Mouse (Mus musculus) naive thymus-derived CD4-positive, alpha-beta T cell, adult 2 months (primary cell): ENCODE measurements around the gene Ankrd54.

Experiments used
- DNase-seq: peaks from one replicate; pipeline ENCODE4 v3.0.0-alpha.2; 2011; ENCODE audit warnings: low read depth

Ankrd54 gene

DNA sequence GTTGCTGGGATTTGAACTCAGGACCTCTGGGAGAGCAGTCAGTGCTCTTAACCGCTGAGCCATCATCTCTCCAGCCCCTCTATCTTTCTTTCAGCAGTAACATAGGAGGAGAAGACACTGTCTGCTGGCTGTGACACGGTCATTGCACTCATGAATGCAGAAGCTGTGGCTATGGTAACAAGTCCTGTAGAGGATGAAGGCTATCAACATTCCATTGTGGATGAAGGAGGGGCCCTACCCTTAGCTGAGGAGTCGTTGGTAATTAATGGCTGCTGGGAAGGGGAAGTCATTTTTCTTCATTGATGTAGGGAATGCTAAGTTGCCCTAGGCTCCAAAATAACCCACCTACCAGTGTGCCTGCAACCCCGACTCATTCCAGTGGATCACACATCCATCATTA, 44.5 kb downstream of the Ankrd54 start:
- DNase-seq: no peak

DNA sequence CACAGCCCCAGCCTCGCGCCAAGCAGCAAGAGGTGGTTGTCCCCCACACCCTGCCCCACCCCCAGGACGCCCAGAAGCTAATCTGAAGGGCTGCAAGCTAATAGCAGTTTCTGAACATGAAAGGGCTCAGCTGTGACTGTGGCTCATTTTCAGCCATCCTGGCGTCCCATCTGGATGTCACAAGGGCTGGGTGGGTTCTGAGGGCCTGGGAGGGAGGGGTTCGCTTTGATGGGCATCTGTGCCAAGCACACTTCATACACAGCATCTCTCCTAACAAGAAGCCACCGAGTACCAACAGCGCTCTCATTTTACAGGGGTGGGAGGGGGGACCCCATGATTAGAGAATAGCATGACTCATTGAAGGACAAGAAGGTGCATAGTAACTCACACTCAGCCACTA, 49.3 kb downstream of the Ankrd54 start:
- DNase-seq: no peak

DNA sequence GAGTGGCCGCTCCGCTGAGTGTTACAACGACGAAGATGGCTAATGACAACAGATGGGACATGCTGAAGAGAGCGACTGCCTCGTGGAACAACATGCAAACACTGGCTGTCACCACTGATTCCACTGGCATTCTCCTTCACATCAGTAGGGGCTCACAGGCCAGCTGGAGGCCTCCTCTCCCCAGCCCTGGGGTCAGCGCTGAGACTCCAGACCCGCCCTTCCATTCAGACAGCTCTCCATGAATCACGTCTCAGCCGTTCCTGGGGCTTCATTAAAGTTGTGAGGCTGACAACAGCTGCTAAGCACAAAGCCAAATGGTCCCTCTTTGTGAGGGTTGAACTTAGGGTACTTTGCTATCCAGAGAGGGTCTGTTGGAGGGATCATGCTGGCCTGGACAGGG, 51.1 kb downstream of the Ankrd54 start:
- DNase-seq: no peak

DNA sequence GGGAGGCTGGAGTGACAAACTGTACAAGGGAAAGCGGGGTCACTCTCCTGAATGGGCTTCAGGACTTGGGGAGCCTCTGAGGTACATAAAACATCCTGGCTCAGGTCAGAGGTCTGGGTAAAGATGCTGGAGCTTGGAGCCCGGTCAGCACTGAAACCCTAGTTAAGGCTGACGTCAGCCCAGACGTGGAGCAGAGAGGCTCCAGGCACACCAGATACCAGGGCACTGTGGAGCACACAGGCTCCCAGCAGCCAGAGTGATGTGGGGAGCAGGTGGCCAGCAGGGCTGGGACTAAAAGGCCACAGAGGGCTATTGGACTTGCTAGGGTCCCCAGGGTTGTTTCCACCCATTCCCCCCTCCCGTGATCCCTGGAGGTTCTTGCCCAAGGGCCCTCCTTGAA, 53.0 kb downstream of the Ankrd54 start:
- no peak for DNase-seq

DNA sequence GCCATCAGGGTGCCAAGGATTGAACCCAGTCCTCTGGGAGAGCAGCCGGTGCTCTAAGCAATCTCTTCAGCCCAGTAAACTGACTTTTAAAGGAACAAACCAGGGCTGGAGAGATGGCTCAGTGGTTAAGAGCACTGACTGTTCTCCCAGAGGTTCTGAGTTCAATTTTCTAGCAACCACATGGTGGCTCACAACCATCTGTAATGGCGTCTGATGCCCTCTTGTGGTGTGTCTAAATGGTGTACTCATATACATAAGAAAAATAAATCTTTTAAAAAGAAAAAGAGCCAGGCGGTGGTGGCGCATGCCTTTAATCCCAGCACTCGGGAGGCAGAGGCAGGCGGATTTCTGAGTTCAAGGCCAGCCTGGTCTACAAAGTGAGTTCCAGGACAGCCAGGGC, 54.9 kb downstream of the Ankrd54 start:
- DNase-seq: peak; percentile 21

DNA sequence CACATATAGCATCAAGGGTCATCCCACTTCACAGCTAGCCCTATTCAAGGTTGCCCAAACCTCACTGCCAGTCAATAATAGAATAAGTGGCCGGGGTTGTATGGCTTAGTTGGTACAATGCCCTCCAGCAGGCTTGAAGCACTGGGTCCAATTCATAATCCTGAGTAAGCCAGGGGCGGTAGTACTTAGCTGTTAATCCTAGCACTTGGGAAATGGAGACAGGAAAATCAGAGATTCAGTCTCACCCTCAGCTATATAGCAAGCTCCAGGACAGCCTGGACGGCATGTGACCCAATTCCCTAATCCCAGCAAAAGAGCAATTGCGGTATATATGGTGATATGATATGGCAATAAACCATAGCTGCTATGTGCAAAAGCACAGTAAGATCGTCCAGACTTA, 55.6 kb downstream of the Ankrd54 start:
- DNase-seq: no peak

DNA sequence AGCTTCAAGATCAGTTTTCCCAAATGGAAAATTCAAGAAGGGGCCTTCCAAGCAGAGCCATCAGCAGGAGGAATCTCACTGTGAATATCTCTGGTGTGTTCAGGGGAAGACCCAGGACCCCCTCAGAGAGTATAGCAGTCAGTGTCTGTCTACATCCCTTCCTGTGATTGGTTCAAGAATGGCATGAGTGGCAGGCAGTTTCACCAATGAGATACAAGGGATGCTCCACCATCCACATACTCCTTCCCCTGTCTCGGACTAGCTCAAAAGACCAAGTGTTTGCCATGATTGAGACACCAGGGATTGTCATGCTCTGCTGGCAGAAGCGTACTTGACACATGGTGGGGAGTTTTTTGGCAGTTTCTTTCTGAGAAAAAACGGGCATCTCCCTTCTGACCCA, 56.1 kb downstream of the Ankrd54 start:
- DNase-seq: peak; percentile 27

DNA sequence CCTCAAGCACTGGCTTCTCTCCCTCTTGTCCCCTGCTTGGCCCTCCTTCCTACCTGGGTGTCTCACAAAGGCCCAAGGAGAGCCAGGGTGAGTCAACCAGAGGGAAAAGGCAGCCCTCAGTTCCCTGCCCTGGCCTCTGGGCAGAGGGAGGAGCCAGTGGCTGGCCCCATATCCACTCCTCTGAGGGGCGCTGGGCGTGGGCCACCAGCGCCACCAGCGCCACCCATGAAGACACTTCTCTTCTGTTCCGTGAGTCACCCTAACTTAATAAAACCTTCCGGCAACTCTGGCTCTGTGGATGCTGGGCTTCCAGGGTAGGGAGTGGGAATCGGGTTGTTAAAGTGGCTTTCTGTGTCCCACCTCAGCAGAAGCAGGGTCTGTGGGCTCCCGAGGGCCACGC, 57.1 kb downstream of the Ankrd54 start:
- no peak for DNase-seq
